Mouse (Mus musculus): ENCODE results near the gene Tns3.

Tns3 gene

DNA sequence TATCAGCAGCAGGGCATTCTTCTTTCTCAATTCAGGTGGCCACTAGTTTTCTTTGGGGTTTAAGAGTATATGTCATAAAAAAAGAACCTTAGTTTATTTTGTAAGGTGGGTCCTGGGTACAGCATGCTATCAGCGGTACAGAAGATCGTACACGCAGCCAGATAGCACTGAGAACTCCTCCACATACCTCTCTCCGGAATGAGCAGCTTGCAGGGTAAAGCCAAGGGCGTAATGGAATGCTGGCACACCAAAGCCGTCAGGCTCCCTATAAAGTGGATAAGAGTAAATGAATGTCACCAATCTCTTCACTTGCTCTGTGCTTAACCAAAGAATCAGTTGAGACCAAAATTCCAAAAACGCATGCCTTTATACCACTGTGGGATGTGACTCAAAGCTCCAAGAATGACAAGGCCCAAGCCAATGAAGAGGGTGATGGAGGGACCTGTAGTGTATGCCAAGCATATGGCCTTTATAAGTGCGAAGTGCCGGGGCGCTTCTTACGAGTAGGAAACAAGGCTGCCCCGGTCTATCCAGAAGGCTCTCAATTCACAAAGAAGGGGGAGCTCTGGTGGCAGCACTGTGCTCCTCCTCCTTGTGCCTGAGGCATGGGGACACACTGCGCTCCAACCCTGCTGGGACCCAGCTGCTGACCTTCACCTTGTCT, 219.4 kb downstream of the Tns3 start:
- DNase-seq (ENCODE audit: low read depth in 2 of 2, low spot score in 2 of 2): no peak

DNA sequence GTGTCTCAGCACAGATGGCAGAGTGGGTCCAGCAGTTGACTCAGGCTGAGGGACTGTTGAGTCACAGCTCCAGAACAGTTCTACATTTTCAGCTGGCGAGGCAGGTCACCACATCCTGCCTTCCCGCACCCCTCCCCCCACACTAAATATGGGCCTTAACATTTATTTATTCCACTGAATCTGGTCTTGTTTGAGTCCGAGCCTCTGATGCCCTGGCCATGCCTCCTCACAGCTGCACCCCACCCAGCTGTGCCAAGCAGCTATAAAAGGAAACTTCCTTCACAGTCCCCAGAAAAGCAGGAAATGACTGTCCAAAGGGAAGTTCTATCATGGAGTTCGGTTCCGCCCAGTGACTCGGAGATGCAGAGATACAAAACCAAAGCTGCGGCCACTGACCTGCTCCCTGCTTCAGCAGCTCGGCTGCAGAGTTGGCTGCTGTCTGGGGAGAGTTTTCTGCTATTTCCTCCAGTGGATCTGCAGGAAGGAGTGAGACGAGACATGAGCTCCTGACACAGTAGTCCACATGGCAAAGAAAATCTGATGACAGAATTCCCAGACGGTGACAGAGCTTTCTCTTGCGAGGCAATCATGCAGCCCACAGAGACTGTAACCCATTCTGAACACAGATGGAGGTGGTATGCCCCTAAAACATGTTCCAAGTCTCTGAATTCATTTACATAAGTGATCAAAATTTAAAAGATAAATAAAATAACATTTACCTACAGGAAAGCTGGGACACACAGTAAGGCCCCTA, 220.6 kb downstream of the Tns3 start:
- no peak for DNase-seq (ENCODE audit: low read depth in 2 of 2, low spot score in 2 of 2)

DNA sequence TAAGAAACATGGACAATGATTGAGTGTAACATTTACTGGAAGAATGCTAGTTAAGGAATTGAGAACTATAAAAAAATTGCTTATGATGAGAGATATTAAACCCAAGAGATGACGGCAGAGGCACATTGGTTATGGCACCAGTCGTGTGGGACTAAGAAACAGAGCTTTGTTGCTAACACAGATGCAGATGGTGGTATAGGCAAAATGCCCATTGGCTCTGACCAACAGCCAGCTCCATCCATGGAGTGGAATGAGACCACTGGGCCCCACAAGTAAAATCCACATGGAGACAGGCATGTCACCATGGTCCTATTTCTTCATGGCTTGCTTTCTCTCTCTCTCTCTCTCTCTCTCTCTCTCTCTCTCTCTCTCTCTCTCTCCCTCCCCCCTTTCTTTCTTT, 223.6 kb downstream of the Tns3 start:
- no peak for DNase-seq (ENCODE audit: low read depth in 2 of 2, low spot score in 2 of 2)

DNA sequence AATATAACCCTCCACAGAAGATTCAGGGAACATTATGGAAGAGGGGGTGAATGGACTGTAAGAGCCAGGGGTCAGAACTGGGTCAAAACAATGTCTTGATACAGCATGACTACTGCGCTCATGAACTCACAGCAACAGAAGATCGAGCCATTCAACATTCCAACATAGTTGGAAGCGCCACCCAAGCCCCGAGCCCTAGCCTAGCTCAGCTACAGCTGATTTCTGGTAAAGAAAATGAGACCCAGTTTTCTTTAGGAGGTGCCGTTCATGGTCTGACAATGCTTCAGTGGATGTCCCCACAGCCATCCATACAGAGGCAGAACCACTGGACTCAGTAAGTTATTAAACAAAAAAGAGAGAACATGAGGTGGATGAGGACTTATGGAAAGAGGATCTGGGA, 224.1 kb downstream of the Tns3 start:
- DNase-seq (ENCODE audit: low read depth in 2 of 2, low spot score in 2 of 2): no peak

DNA sequence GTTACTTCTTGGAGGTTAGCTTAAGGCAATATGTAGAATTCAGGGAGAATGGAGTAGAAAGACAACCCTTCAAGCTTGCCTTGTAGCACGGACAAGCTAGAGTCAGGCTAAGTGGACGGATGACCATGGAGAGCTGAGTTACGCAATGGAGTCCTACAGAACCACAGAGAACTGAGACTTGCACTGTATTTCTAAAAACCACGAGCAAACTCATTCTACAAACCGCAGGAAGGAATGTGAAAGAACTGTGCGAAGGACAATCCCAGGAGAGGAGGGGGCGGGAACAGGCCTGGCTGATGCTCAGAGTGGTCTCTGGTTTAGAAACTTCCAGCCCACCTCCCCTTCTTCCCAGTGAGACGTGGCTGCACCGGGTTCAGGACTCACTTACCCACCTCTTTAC, 225.3 kb downstream of the Tns3 start:
- no peak for DNase-seq (ENCODE audit: low read depth in 2 of 2, low spot score in 2 of 2)

DNA sequence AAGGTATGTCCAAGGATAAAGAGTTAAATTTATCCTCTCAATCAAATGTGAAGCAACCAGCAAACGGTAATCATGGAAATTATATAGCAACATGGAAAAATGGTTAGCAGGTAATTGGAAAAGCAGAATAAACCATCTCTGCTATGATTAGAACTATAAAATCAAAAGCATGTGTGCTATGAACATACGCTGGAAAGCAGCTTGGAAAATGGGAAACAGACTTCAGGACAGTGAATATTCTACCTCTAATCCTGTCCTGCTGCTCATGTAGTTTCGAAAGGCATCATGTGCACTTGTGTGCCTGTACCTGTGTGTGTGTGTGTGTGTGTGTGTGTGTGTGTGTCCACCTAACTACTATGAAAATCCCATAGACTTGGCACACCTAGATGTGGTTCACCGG, 226.1 kb downstream of the Tns3 start:
- DNase-seq (ENCODE audit: low read depth in 2 of 2, low spot score in 2 of 2): no peak

DNA sequence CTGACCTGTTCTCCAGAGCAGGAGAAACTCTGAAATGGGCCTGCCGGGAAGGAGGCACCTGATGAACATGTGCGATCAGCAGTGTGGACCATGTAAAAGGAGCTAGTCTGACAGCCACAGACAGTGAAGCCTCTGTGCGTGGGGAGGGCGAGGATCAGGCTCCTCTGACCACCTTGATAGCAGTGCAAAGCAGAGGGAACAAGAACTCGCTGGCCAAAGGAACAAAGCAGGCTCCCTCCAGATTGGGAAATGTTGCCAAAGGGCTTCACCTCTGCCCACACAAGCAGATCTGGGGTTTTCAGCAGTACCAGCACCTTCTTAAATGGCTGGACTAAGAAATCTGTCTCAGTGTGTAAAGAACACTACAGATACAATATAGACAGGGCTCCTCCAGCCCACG, 229.2 kb downstream of the Tns3 start:
- DNase-seq (ENCODE audit: low read depth in 2 of 2, low spot score in 2 of 2): no peak

DNA sequence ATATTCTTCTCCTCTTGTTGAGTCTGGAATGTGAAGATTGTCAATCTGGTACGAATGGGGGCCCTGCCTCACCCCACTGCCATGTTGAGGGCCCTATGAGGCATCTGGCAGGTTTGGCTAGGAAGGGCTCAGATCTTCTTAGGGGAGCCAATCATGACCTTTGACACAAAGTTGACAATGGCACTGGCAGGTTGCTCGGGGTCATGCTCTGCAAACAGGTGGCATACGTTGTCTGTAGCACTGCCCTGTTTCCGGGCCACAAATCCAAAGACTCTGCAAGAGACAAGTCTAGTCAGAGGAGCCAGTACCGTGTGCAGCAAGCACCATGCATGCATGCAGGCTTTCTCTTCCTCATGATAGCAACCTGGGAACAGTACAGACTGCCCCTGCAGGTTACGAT, 230.0 kb downstream of the Tns3 start:
- DNase-seq (ENCODE audit: low read depth in 2 of 2, low spot score in 2 of 2): no peak

DNA sequence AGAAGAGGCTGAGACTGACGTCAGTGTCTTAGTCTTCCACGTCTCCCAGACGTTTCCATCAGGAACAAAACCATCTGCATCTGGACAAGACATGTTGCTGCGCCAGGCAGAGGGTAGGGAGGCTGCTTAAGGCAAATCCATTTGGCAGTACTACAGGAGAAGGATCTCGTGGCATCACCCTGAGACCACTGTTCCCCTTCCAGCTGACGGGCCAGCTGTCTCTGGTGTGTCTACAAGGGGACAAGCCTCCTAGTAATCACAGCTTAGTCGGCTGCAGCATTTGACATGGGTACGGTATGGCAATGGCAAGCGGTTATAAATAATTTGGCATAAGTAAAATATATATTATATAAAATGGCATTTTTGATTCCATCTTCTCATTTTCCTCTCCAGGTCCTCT, 230.9 kb downstream of the Tns3 start:
- no peak for DNase-seq (ENCODE audit: low read depth in 2 of 2, low spot score in 2 of 2)

DNA sequence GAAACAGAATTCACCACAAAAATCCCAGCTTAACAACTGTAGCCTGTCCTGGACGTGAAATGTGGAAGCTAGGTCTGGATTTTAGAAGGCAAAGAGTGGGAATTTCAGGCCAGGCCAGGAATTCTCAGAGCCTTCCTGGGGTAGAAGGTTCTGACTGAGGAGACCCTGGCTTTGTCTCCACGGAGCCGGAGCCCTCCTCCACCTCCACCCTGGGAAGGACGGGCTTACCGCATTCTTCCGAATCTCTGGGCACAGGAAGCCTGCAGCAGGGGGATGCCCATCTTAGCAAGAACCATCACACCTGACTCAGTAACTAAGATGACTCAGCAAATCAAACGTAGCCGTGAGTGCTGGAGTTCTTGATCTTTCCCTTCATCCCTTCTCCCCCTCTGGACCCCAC, 231.4 kb downstream of the Tns3 start:
- no peak for DNase-seq (ENCODE audit: low read depth in 2 of 2, low spot score in 2 of 2)

DNA sequence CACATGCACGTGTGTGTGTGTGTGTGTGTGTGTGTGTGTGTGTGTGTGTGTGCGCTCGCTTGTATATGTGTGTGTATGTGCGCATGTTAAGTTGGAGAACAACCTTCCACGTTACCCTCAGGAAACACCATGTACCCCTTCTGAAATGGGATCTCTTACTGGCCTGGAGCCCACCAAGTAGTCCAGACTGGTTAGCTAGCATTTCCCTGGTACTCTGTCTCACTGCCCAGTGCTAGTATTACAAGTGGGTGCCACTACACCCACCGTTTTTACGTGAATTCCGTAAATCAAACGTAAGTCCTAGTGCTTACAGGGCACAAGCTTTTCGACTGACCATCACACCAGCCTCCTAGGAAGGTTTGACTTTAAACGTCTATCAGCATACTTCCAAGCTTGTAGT, 236.7 kb downstream of the Tns3 start:
- DNase-seq (ENCODE audit: low read depth in 2 of 2, low spot score in 2 of 2): no peak

DNA sequence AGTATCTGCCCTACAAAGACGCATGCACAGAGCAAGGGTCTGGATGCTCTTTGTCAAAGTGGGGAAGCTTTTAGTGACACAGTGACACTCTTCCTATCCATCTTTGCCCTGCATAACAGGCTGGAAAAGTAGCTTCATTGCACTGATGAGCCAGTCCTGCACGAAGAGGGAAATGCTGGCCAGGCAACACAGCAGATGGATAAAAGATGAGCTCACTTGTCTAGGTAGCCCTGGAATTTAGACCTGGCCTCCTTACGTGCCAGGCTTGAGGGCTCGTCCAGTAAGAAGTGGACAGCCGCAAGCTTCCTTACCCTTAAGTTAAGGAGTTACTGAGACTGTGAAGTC, 239.1 kb downstream of the Tns3 start:
- no peak for DNase-seq (ENCODE audit: low read depth in 2 of 2, low spot score in 2 of 2)

DNA sequence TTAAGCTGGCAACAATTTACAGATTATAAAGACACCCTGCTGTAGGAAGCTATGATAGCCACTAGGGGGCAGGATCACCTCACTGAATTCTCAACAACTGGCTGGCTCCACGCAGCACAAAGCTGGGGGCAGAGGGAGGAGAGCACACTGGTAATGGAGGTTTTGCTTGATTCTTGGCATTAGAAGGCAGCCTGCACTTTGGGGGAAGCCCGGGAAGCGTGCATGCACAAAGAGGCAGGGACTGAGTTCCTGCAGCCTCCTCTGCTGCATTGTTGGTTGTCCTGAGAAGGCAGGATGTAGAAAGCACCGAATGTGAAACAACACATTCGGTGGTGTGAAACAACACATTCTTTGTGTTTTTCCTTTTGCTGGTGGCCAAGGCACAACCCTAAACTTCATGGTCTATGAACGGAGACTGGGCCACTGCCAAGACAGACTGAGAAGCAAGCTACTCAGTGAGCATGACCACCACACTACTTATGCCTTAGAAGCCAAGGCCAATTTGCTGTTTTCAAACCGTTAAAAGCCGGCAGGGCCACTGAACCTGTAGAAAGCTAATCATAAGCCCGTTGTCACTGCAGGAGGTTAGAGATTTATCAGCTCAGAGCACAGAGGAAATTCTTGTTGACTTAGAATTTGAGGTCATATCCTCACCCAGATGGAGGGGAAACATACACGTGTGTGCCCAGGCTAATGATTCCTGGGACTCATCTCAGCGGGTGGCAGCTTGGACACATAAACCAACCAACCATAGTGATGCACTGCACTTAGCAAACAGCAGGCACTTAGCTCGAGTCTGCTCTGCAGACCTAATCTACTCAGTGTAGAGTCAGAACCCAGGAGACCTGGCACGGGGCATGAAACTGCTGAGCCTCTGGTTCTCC, 239.8 kb downstream of the Tns3 start:
- DNase-seq (ENCODE audit: low read depth in 2 of 2, low spot score in 2 of 2): no peak

DNA sequence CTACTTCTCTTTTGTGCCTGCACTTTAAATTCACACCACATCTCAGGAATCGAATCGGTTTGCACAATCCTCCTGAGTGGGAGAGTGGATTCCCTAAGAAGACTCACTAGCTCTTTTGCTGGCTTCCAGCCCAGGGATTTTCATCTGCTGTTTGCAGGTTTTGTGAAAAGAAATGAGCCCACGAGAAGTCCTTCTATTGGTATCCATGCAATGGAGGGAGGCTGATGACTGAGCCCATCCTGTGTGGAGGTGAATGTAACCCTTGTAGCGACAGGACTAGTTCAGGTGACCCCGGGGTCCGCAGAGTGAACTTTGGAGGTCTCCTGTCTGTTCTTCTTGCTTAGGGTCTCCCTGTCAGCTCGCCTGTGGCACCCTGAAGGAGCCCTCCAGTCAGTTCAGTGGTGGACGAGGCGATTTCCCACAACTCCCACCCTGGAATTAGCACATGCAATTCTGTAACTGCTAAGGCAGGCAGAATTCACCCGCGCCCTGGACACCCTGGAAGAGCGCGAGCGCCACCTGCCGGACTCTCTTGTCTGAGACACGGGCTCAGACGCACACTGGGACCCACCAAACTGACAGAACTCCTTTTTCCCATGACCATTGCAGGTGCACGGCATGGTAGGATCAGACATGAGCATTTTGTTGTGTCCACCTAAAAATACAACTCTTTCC, 259.0 kb downstream of the Tns3 start:
- no peak for DNase-seq (ENCODE audit: low read depth in 2 of 2, low spot score in 2 of 2)

DNA sequence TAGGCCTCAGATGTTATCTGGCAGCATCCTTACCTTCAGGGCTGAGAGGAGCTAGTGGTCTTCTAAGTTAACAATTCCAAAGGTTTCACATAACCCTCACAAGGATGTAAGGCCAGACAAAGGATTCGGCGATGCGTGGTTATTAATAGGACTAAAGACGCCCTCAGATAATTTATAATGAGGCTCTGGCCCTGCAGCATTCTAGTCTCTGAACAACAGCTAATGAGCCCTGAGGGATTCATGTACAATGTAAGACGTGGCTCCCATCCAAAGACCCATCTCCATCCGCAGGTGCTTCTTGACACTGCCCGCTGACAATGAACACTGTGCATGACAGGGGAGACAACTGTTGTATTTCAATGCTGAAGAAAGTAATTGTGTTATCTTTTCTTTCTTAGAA, 263.0 kb downstream of the Tns3 start:
- no peak for DNase-seq (ENCODE audit: low read depth in 2 of 2, low spot score in 2 of 2)

DNA sequence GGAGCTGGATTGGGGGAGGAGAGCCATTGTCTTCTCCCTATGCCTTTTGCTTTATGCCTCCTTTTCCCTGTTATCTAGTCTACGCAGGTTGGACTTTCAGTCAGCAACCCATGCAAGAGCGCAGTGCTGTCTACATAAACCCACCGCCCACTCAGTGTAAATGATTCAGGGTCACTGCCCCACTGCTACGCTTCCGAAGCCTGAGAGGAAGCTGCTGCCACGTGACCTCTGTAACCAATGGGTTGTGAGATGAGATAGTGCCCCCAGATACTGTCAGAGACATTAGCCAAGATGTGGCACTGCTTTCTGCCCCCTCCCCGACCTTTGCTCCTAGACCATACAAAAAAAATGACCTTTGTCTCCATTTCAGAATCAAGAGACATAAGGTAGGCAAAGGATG, 268.0 kb downstream of the Tns3 start:
- DNase-seq (ENCODE audit: low read depth in 2 of 2, low spot score in 2 of 2): no peak

DNA sequence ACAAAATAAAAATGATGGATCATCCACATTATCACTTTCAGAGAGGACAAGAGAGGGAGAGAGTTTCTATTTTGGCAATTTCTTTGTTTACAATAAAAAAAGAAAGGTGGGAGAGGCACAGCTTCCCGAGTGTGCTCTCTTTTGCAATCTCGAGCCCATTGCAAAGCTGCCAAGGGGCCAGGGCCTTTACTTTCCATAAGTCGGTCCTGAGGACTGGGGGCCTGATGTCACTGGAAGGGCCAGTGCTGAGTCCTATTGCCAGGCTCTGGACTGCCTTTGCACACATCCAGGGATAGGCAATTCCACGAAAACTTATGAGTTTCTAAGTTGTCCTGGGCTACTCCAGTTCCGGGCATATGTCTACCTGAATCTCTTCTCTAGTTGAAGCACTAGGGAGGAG, 272.8 kb downstream of the Tns3 start:
- no peak for DNase-seq (ENCODE audit: low read depth in 2 of 2, low spot score in 2 of 2)

DNA sequence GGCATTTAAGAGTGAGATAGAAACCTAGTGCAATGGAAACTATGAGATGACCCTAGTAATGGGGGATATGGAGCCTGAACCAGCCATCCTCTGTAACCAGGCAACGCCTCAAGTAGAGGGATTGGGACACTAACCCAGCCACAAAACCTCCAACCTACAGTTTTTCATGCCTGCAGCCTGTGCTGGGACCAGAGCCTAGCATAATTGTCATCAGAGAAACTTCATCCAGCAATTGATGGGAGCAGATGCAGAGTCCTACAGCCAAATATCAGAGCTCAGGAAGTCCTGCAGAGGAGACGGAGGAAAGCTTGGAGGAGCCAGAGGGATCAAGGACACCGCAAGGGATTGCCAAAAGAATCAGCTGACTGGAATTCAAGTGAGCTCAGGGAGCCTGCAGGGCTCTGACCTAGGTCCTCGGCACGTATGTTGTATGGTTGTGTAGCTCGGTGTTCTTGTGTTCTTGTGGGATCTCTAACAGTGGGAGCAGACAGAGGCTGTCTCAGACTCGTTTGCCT, 278.4 kb downstream of the Tns3 start:
- DNase-seq (ENCODE audit: low read depth in 2 of 2, low spot score in 2 of 2): no peak

All from CD8-positive naive resting alpha-beta T cell, adult 2 months (primary cell).